23 mouse cellular contexts compared by ENCODE assay signal in genomic region chr2:34234274-34234673, GRCm38 (mm10).
DNase-seq lines count a peak whose midpoint lies in the region; ATAC-seq lines count a peak whose summit lies in the region.
"Had no signal": no experiment of that assay in that cellular context is flagged by ENCODE, and none has a peak within 500 bp of the region (broad histone marks: within the 10 kb centered on the region; RNA-seq: fewer than 3 reads in every experiment).

No protein-coding gene starts in this region.

- no peaks in the 10 kb centered on the region for H3K36me3 ChIP-seq in hindbrain, embryonic 14.5 days (replicated peaks; ENCODE audit: control insufficient read depth, insufficient read depth)
- H3K36me3 ChIP-seq in hindbrain, embryonic 16.5 days (ENCODE audit: control insufficient read depth, insufficient read depth, low read length), result no peaks in the 10 kb centered on the region
- H3K36me3 ChIP-seq in midbrain, embryonic 14.5 days (ENCODE audit: control insufficient read depth, insufficient read depth, low read length), result no peaks in the 10 kb centered on the region
- no peaks in the 10 kb centered on the region for H3K36me3 ChIP-seq in midbrain, embryonic 10.5 days
- H3K36me3 ChIP-seq: embryonic facial prominence, embryonic 15.5 days; forebrain, embryonic 10.5 days; heart, embryonic 10.5 days had no signal

- no peak overlapping the region for H3K4me2 ChIP-seq in hindbrain, embryonic 14.5 days (replicated peaks)
- no peak overlapping the region for H3K4me2 ChIP-seq in hindbrain, embryonic 16.5 days (ENCODE audit: low read length)
- H3K4me2 ChIP-seq in midbrain, embryonic 14.5 days (ENCODE audit: low read length), result no peak overlapping the region
- H3K4me2 ChIP-seq: embryonic facial prominence, embryonic 15.5 days had no signal

- H3K9ac ChIP-seq in hindbrain, embryonic 14.5 days, result no peak overlapping the region
- no peak overlapping the region for H3K9ac ChIP-seq in hindbrain, embryonic 16.5 days (ENCODE audit: low read depth, low read length)
- no peak overlapping the region; the same call in 1 of the 2 replicates for H3K9ac ChIP-seq in midbrain, embryonic 14.5 days (replicated peaks; ENCODE audit: low read length)
- H3K9ac ChIP-seq: embryonic facial prominence, embryonic 15.5 days had no signal

- H3K4me1 ChIP-seq in hindbrain, embryonic 14.5 days (replicated peaks; ENCODE audit: control insufficient read depth, insufficient read depth, low read length), result peaks cover 85% of the 10 kb centered on the region
- peaks cover 32% of the 10 kb centered on the region for H3K4me1 ChIP-seq in hindbrain, embryonic 16.5 days (ENCODE audit: control insufficient read depth, insufficient read depth, low read depth, low read length)
- peaks cover 82% of the 10 kb centered on the region for H3K4me1 ChIP-seq in midbrain, embryonic 14.5 days (ENCODE audit: control insufficient read depth, insufficient read depth, low read length)
- peaks cover 82% of the 10 kb centered on the region for H3K4me1 ChIP-seq in midbrain, embryonic 10.5 days
- H3K4me1 ChIP-seq: embryonic facial prominence, embryonic 15.5 days had no signal

- no peak overlapping the region for H3K4me3 ChIP-seq in hindbrain, embryonic 14.5 days (replicated peaks; ENCODE audit: low read length)
- H3K4me3 ChIP-seq in hindbrain, embryonic 16.5 days (ENCODE audit: low read length), result no peak overlapping the region
- H3K4me3 ChIP-seq in midbrain, embryonic 14.5 days (replicated peaks; ENCODE audit: low read depth, low read length), result no peak overlapping the region
- no peak overlapping the region for H3K4me3 ChIP-seq in midbrain, embryonic 10.5 days
- H3K4me3 ChIP-seq: embryonic facial prominence, embryonic 15.5 days; erythroblast, embryonic 14.5 days; forebrain, embryonic 10.5 days; heart, embryonic 10.5 days had no signal

- 61% methylated on average over 1 of the region's 1 CpGs for WGBS in hindbrain, embryonic 14.5 days
- WGBS in hindbrain, embryonic 16.5 days, result 64% methylated on average over 1 of the region's 1 CpGs
- 43% methylated on average over 1 of the region's 1 CpGs for WGBS in midbrain, embryonic 14.5 days
- 56% methylated on average over 1 of the region's 1 CpGs for WGBS in midbrain, embryonic 10.5 days

- peak overlapping the region; percentile 18; the same call in 1 of the 2 replicates for H3K27ac ChIP-seq in hindbrain, embryonic 14.5 days
- H3K27ac ChIP-seq in hindbrain, embryonic 16.5 days (ENCODE audit: low read depth, low read length), result no peak overlapping the region
- peak overlapping the region; percentile 45; the same call in 1 of the 2 replicates for H3K27ac ChIP-seq in midbrain, embryonic 14.5 days (replicated peaks; ENCODE audit: low read depth, low read length)
- H3K27ac ChIP-seq in midbrain, embryonic 10.5 days (replicated peaks), result no peak overlapping the region
- H3K27ac ChIP-seq: embryonic facial prominence, embryonic 15.5 days; forebrain, embryonic 10.5 days; heart, embryonic 10.5 days had no signal

- no peaks in the 10 kb centered on the region for H3K27me3 ChIP-seq in hindbrain, embryonic 14.5 days (ENCODE audit: control insufficient read depth, insufficient read depth, low read length)
- no peaks in the 10 kb centered on the region for H3K27me3 ChIP-seq in hindbrain, embryonic 16.5 days (replicated peaks; ENCODE audit: control insufficient read depth, insufficient read depth, low read length)
- H3K27me3 ChIP-seq in midbrain, embryonic 14.5 days (ENCODE audit: control insufficient read depth, insufficient read depth, low read length), result no peaks in the 10 kb centered on the region
- H3K27me3 ChIP-seq in midbrain, embryonic 10.5 days (ENCODE audit: low read depth, poor library complexity, severe bottlenecking), result no peaks in the 10 kb centered on the region
- H3K27me3 ChIP-seq: embryonic facial prominence, embryonic 15.5 days had no signal

- DNase-seq in embryo, embryonic 10.5 days (ENCODE audit: low spot score), result peak; percentile 39
- DNase-seq in embryo, embryonic 11 days, result no peak
- no peak for DNase-seq in hindbrain, embryonic 14.5 days (ENCODE audit: low spot score)
- DNase-seq in midbrain, embryonic 14.5 days, result no peak
- no peak for DNase-seq in midbrain, embryonic 10.5 days (ENCODE audit: low spot score)
- peak; percentile 32 for DNase-seq in retina, postnatal 1 day
- no peak for DNase-seq in retina, embryonic 14.5 days (ENCODE audit: low spot score)
- DNase-seq: adrenal gland, postnatal 14 days; cerebellum, adult 18-20 months; cerebellum, adult 9-11 months; cerebellum, postnatal 36 days; gastrocnemius, postnatal 10 days; heart, adult 18-20 months; heart, postnatal 10 days; heart, postnatal 4 days had no signal

- no peak for ATAC-seq in hindbrain, embryonic 14.5 days (ENCODE audit: low FRiP score)
- no peak for ATAC-seq in hindbrain, embryonic 16.5 days
- ATAC-seq in midbrain, embryonic 14.5 days (ENCODE audit: low FRiP score, low TSS enrichment), result no peak
- ATAC-seq: forebrain, embryonic 16.5 days; inflammation-experienced regulatory T-cells, adult 6 months; intestine, postnatal 0 days had no signal

- no peaks in the 10 kb centered on the region for H3K9me3 ChIP-seq in hindbrain, embryonic 14.5 days (ENCODE audit: control insufficient read depth, low read length)
- no peaks in the 10 kb centered on the region for H3K9me3 ChIP-seq in hindbrain, embryonic 16.5 days (ENCODE audit: control insufficient read depth, low read length)
- no peaks in the 10 kb centered on the region for H3K9me3 ChIP-seq in midbrain, embryonic 14.5 days (ENCODE audit: control insufficient read depth, low read length)
- H3K9me3 ChIP-seq in midbrain, embryonic 10.5 days (replicated peaks), result no peaks in the 10 kb centered on the region
- H3K9me3 ChIP-seq: embryonic facial prominence, embryonic 15.5 days; forebrain, embryonic 10.5 days; heart, embryonic 10.5 days had no signal

Comparison
In these comparisons a context has a peak if more than half of its experiments do, and no peak if none do; other contexts are left out.
1. DNase-seq: peak in embryo, embryonic 10.5 days (single experiment) and retina, postnatal 1 day (single experiment); none in embryo, embryonic 11 days (single experiment), hindbrain, embryonic 14.5 days (single experiment), midbrain, embryonic 14.5 days (single experiment), midbrain, embryonic 10.5 days (single experiment) and retina, embryonic 14.5 days (single experiment).
2. H3K27ac ChIP-seq: peak in hindbrain, embryonic 14.5 days (single experiment) and midbrain, embryonic 14.5 days (single experiment); none in hindbrain, embryonic 16.5 days (single experiment) and midbrain, embryonic 10.5 days (single experiment).